Mouse (Mus musculus) ES-Bruce4 (cell line): ENCODE results near the gene Tmem164.

Experiments
- CTCF ChIP-seq: IDR thresholded peaks from one replicate; pipeline ENCODE4 v1.8.1; 2011; ENCODE audit warnings: low read depth, low read length
- EP300 ChIP-seq: IDR thresholded peaks from 2 replicates; pipeline ENCODE4 v1.6.1; 2011; ENCODE audit warnings: low read depth, low read length; ENCODE audit not compliant: insufficient read depth
- POLR2A ChIP-seq: IDR thresholded peaks from one replicate; pipeline ENCODE4 v1.8.1; 2011; ENCODE audit warnings: low read length; ENCODE audit not compliant: insufficient read depth

- TF ChIP-seq CTCF (no peak), EP300 (no peak), POLR2A (no peak)
These were observed 15.6 kb downstream of the Tmem164 start for GRCm38 (mm10) chrX:142696789-142697188.
